Mouse (Mus musculus): Measurements from ENCODE around the gene Gm20830. TPM values are rescaled to one million over a fixed set of nuclear protein-coding genes. Genes with fewer than 3 reads are reported as not detected.
"Not testable (repeated sequence)": the region's sequence is repeated elsewhere in the genome, so short reads cannot be mapped to it uniquely, and the experiment has no call there.

Gene Gm20830
- total RNA-seq (2021) (not detected), polyA plus RNA-seq (2012; rRNA removed) (not detected in 2 replicates)
- long read RNA-seq = 0 reads

GRCm38 (mm10) chrY:6918182-6918581 is at the start of gene Gm20830:
Gm20830 (minus strand) TSS chrY:6918282.
- not testable (repeated sequence) for DNase-seq

Other genes starting within 250 kb of the Gm20830 start
- not detected for gene Gm21719, start 235.4 kb downstream of the Gm20830 start, total RNA-seq (2021)
- gene Gm21719, start 235.4 kb downstream of the Gm20830 start, polyA plus RNA-seq (2012; rRNA removed) = not detected in 2 replicates

Measured in adrenal gland, adult 2 months (tissue).